Mouse (Mus musculus) heart, adult 8-10 months (tissue): ENCODE measurements at regions not wholly inside any gene's neighbourhood (a gene's known extent, or its start where the extent isn't known, plus 50 kb on each side); places are given as distances from the start of the nearest gene placed in this dataset.
"Not testable (repeated sequence)": the region's sequence is repeated elsewhere in the genome, so short reads cannot be mapped to it uniquely, and the experiment has no call there.

ENCODE experiments used
- DNase-seq: peaks from one replicate; pipeline ENCODE4 v3.0.0; 2022; ENCODE audit warnings: low spot score

GRCm38 (mm10) chrX:70871209-70871608, 178.8 kb upstream of the Mamld1 start:
- no peak for DNase-seq

GRCm38 (mm10) chrX:70881326-70881725, 168.7 kb upstream of the Mamld1 start:
- no peak for DNase-seq

GRCm38 (mm10) chrX:70883461-70883860, 166.6 kb upstream of the Mamld1 start:
- no peak for DNase-seq

DNA sequence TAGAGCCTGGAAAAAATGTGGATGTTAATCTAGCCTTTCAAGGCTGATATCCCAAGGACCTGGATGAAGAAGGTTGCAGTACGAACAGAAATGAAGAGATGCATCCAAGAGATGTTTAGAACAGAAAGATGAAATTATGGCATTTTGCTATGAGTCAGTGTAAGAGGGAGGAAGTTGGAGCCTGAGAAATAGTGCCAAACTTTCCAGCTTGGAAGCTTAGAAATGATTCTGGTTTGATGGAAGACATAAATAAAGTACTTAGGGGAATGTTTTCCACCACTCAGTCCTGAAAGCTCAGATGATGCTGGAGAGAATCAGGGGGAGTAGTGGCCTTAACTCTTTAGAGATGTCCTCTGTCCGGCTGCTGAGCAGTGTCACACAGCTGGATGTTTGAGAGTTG, 155.5 kb upstream of the Mamld1 start:
- DNase-seq = no peak

- no peak for DNase-seq
Observed at GRCm38 (mm10) chrX:70895554-70895953, 154.5 kb upstream of the Mamld1 start.

DNA sequence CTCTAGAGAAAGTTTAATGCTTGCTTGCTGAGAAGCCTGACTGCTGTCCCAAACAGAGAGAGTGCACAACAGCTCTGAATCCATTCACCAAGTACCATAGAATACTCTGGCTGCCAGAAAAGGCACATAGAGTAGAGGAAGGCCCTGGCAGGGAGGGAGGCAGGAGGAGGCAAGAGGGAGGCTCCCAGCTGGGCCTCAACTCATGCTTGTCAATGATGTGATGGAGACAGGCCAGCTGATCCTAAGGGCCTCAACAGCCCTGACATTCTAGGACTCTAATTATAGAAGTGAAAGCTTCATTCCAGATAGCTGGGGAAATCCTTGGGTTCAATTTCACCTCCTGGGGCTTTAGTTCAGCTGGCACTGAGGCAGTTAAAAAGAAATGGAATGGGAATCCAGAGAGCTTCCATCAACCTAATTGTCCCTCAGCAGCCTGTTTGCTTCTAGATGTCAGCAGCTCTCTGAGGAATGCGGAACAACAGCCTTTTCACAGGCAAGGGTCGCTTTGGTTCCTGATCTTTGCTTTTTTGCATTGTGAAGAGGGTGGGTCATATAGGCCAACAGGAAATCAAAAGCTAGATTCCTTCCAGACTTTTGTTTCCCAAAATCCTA, 152.8 kb upstream of the Mamld1 start:
- no peak for DNase-seq

DNA sequence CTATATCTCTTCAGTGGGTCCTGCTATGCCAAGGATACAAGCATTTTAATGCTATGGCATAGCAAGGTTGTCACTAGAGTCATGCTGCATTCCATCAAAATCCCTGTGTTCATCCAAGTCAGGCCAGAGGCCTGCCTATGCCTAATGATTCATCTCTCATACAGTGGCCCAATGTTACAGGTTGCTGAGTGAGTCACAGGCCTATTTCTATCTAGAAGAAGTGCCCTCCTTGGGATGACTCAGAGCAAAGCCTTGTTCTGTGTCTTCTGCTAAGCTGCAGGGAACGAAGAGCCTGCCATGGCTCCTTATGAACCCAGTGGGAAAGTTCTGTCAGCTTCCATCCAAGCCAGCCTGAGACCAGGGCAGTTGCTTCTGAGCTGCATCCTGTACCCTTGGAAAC, 151.2 kb upstream of the Mamld1 start:
- DNase-seq = not testable (repeated sequence)

GRCm38 (mm10) chrX:70899720-70900479, 150.2 kb upstream of the Mamld1 start:
- DNase-seq = peak; percentile 11

GRCm38 (mm10) chrX:70925646-70926045, 124.4 kb upstream of the Mamld1 start:
- no peak for DNase-seq

DNA sequence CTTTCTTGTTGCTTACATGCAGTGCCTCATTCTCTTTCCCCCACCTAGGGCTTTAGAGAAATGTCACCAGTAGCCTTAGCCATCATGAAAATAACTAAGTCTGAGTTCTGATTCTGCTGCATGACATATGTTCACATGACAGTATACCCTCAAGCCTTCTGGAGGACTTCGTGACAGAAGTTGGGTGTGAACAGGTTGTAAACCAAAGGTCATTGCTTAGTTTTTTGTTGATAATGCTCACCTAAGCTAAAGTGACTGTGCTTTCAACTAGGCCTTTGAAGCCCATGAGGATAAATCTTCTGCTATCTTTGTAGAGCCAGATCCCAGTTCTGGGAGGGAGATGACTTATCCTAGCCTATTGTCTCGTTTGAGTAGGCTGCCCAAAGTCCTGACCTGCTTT, 118.1 kb upstream of the Mamld1 start:
- no peak for DNase-seq

DNA sequence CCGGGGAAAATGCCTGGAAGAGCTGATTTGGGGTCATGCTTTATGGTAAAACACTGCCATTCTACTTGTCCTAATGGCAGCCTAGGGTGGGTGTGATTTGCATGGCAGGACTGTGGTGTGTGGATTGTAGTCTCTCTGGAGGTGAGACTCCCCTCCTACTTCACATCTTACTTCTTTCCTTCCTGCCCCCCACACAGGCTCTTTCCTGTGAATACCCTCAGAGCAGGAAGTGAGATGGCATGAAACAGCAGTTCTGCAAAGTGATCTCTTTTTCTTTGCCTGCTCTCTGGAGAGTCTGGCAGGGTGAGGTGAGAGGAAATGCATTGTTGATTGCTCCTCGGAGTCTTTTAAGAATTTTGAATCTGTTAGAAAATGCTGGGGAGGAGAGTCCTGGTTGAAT, 104.7 kb upstream of the Mamld1 start:
- DNase-seq = no peak

DNA sequence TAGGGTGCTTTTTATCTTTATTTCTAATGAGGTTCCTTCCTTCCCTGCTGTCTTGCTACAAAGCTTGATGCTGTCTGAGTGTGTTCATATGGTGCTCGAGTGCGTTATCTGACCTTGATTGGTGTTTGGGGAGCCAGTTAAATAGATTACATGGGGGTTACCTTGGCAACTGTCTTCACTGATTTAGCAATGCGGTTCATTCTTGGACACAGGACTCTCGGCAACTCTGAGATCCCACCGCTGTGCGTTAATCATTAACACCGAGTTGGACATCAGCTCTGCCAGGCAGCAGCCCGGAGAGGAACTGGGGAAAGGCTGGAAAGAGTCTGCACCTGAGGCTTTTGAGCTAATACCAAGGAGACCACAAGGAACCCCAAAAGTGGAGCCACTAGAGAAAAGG, 104.0 kb upstream of the Mamld1 start:
- DNase-seq = no peak

DNA sequence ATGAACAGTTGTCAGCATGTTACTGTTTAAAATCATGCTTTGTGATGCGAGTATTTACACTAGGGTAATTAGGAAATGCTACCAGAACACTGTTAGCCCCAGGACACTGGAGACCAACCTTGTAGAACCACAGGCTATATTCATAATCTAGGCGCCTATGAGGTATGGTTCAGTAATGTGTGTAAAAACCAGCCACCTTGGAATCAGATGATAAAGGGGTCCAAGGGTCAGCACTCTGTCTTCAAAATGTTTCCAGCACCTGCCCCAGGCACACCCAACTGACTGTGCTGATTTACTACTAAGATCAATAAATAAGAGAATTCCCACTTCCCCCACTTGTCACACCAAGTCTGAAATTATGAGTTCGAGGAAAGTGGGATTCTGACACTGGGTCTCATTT, 100.8 kb upstream of the Mamld1 start:
- no peak for DNase-seq

- no peak for DNase-seq
Observed at GRCm38 (mm10) chrX:70953022-70953421, 97.0 kb upstream of the Mamld1 start.
